Mouse (Mus musculus): Measurements from ENCODE around the gene Gm595.

Gm595 gene

GRCm38 (mm10) chrX:48877613-48878012 is at the start of gene Gm595:
TSS of gene Gm595 (minus strand) at chrX:48877713.
- DNase-seq (ENCODE audit: low read depth, low spot score) = no peak

GRCm38 (mm10) chrX:48908421-48908820 is 30.9 kb upstream of the Gm595 start:
- DNase-seq (ENCODE audit: low read depth, low spot score) = no peak

- no peak for DNase-seq (ENCODE audit: low read depth, low spot score)
Observed at GRCm38 (mm10) chrX:48903744-48904143, 26.2 kb upstream of the Gm595 start.

GRCm38 (mm10) chrX:48899555-48899954 is 22.0 kb upstream of the Gm595 start:
- DNase-seq (ENCODE audit: low read depth, low spot score) = peak; percentile 17

- DNase-seq (ENCODE audit: low read depth, low spot score) = no peak
Observed at GRCm38 (mm10) chrX:48896803-48897202, 19.3 kb upstream of the Gm595 start.

GRCm38 (mm10) chrX:48893946-48894345 is 16.4 kb upstream of the Gm595 start:
- no peak for DNase-seq (ENCODE audit: low read depth, low spot score)

- no peak for DNase-seq (ENCODE audit: low read depth, low spot score)
Observed at GRCm38 (mm10) chrX:48890259-48890658, 12.7 kb upstream of the Gm595 start.

GRCm38 (mm10) chrX:48884615-48885014 is 7.1 kb upstream of the Gm595 start:
- no peak for DNase-seq (ENCODE audit: low read depth, low spot score)

Measured in brain, adult 2 months (tissue).